Mouse (Mus musculus): ENCODE measurements around the gene Ccl27a. TPM values are rescaled to one million over a fixed set of nuclear protein-coding genes. Genes with fewer than 3 reads are reported as not detected.

Gene Ccl27a
- polyA plus RNA-seq (2014; fragmentation: Illumina TruSeq; extraction: RNeasy Lipid Tissue Mini Kit (QIAGEN cat#74804); ENCODE audit: low replicate concordance): 3.6 TPM

DNA sequence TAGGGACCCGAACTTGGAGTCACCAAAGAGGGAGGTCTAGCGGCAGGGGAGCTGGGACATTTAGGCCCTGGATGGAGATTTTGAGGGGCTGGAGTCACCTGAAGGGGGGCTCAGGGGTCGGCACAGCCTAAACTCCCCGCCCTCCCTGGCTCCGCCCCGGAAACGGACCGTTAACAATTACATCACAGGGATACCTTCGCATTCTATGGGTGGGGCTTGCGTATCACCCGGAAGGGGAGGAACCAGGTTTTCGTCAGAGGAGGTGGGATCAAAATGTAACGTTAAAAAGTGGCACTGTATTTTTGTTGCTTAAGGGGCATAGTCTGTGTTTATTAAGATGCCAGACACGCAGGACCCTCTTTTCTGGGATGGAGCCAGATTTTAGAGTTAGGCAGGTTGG, at the start of gene Ccl27a:
Gene Ccl27a, minus strand, starts transcription at position 246 of the 400 bp plus-strand sequence.

DNA sequence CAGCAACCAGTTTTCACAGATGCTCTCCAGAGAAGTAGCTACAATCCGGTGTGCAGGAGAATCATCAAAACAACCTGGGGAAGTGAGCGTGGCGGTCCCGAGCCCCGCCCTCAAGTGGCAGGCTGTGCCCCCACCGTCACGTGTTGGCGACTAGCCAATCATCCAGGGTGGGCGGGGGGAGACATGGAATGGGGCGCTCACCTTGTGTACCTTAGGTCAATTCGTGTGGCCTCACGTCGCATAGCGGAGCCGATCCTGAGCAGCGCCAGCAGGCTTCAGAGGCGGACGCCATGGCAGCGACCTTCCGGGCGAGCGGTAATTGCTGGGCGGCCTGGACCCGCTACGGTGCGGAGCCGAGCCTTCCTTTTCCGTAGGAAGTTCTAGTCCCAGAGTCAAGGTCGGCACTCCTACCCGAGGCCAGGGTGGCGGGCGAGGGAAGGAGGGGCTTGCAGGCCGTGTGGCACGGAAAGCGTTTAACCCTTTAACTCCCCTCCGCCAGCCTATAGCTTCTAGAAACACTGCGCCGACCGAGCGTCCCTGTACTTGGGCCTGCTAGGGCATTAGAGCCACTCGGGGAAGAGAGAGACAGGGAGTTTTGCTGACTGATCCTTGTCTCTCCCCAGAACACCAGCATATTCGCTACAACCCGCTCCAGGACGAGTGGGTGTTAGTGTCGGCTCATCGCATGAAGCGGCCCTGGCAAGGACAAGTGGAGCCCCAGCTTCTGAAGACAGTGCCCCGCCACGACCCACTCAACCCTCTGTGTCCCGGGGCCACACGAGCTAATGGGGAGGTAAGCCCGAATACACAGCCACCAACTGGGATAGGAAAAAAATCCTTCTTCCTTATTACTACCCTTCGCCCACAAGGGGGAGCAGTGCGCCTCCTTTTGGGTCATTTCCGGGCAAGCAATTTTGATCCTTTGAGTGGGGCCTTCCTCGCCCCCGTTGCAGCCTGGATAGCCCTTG, 18.4 kb downstream of the Ccl27a start, which contains the start of gene Sigmar1:
Gene Sigmar1, minus strand, starts transcription at position 820 of the 968 bp plus-strand sequence.

DNA sequence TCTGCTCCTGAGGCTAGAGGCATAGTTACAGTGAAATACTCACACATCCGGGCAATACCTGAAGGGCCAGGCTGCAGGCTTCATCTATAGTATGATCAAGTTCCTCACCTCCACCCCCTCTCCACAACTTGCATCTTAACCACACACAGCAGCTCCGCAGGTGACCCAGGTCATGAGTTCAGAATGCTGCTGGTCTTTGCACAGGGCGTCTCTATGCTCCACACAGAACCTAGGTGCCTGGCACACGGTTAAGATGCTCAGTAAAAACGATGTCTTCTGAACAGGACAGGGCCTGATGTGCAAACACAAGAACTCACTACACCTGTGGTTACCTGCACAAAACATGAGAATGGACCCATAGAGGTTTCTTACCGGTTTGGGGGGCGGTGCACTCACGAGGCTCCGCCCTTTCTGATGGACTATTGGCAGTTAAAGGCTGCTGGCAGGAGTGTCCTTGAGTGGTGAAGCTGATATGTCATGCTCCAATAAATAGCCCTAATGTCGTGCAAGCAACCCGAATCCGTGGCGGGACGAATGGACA, 19.2 kb downstream of the Ccl27a start, which contains the start of gene Galt:
Gene Galt, plus strand, starts transcription at position 432 of the 541 bp plus-strand sequence.

DNA sequence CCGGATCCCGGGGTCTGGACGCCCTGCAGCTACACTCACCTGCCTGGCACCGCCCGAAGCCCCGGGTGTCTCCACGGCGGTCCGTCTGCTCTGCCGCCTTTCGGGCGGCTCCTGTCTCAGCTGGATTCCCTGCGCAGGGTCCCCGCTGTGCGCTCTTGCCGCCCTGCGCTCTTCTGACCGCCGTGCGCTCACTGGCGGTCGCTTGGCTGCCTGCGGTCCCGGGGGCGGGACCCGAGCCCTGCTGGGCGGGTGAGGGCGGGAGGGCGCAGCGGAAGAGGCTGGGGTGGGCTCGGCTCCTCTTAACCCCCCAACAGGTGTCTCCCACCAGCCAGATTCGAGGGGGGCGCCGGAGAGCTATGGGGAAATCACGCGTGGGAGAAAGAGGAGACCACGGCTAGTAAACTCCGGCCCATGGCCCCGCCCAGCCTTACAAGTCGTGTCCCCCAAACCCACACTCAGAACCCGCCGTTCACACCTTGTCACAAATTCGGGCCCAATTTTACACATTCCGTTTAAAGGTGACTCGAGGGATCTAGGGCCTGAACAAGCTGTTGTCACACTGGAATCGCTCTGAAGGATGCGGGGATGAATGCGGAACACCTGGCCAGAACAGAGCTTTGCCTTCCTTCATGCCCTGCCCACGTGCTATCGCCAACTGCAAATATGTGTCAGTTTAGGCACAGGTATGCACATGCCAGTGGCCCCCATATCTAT, 42.8 kb downstream of the Ccl27a start, which contains the start of gene Arid3c:
Gene Arid3c, minus strand, starts transcription at position 91 of the 714 bp plus-strand sequence.

DNA sequence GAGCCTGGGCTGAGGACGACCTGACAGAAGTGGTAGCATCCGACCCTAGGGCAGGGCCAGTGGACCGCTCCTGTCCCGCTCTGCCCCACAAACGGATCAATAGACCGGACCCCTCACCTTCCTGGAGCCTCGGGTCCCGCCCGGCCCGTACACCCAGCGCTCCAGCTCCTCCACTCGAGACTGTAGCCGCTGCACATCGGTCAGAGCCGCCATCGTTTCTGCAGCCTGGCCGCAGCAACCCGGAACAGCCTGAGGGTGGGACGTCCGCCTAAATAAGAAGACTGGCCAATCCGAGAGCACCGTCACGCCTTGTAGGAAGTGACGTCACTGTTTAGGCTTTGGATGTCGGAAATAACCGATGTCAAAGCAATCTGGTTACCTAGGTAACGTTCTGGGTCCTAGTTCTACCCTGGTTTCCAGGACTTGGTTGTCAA, 51.1 kb downstream of the Ccl27a start, which contains the start of gene Dctn3:
Gene Dctn3, minus strand, starts transcription at position 253 of the 434 bp plus-strand sequence.

Other genes starting within 250 kb of the Ccl27a start
- 0.59 TPM for gene Fam219a, start 204.7 kb downstream of the Ccl27a start, polyA plus RNA-seq (2014; fragmentation: Illumina TruSeq; extraction: RNeasy Lipid Tissue Mini Kit (QIAGEN cat#74804); ENCODE audit: low replicate concordance)
- gene Dnaic1, start 204.5 kb downstream of the Ccl27a start, polyA plus RNA-seq (2014; fragmentation: Illumina TruSeq; extraction: RNeasy Lipid Tissue Mini Kit (QIAGEN cat#74804); ENCODE audit: low replicate concordance): not detected
- gene Enho, start 133.9 kb downstream of the Ccl27a start, polyA plus RNA-seq (2014; fragmentation: Illumina TruSeq; extraction: RNeasy Lipid Tissue Mini Kit (QIAGEN cat#74804); ENCODE audit: low replicate concordance): not detected
- gene Cntfr, start 77.2 kb downstream of the Ccl27a start, polyA plus RNA-seq (2014; fragmentation: Illumina TruSeq; extraction: RNeasy Lipid Tissue Mini Kit (QIAGEN cat#74804); ENCODE audit: low replicate concordance): not detected
- 3.2 TPM for gene Il11ra1, start 74.3 kb downstream of the Ccl27a start, polyA plus RNA-seq (2014; fragmentation: Illumina TruSeq; extraction: RNeasy Lipid Tissue Mini Kit (QIAGEN cat#74804); ENCODE audit: low replicate concordance)
- not detected for gene Rpp25l, start 60.7 kb downstream of the Ccl27a start, polyA plus RNA-seq (2014; fragmentation: Illumina TruSeq; extraction: RNeasy Lipid Tissue Mini Kit (QIAGEN cat#74804); ENCODE audit: low replicate concordance)
- 29.6 TPM for gene Dctn3, start 51.1 kb downstream of the Ccl27a start, polyA plus RNA-seq (2014; fragmentation: Illumina TruSeq; extraction: RNeasy Lipid Tissue Mini Kit (QIAGEN cat#74804); ENCODE audit: low replicate concordance)
- not detected for gene Arid3c, start 43.1 kb downstream of the Ccl27a start, polyA plus RNA-seq (2014; fragmentation: Illumina TruSeq; extraction: RNeasy Lipid Tissue Mini Kit (QIAGEN cat#74804); ENCODE audit: low replicate concordance)
- 0.85 TPM for gene Galt, start 19.0 kb downstream of the Ccl27a start, polyA plus RNA-seq (2014; fragmentation: Illumina TruSeq; extraction: RNeasy Lipid Tissue Mini Kit (QIAGEN cat#74804); ENCODE audit: low replicate concordance)
- gene Sigmar1, start 18.1 kb downstream of the Ccl27a start, polyA plus RNA-seq (2014; fragmentation: Illumina TruSeq; extraction: RNeasy Lipid Tissue Mini Kit (QIAGEN cat#74804); ENCODE audit: low replicate concordance): 13.3 TPM
- not detected for gene Gm21541, start 129.4 kb upstream of the Ccl27a start, polyA plus RNA-seq (2014; fragmentation: Illumina TruSeq; extraction: RNeasy Lipid Tissue Mini Kit (QIAGEN cat#74804); ENCODE audit: low replicate concordance)
- 0.71 TPM for gene Gm20878, start 167.3 kb upstream of the Ccl27a start, polyA plus RNA-seq (2014; fragmentation: Illumina TruSeq; extraction: RNeasy Lipid Tissue Mini Kit (QIAGEN cat#74804); ENCODE audit: low replicate concordance)
- 0.11 TPM for gene Fam205a4, start 191.8 kb upstream of the Ccl27a start, polyA plus RNA-seq (2014; fragmentation: Illumina TruSeq; extraction: RNeasy Lipid Tissue Mini Kit (QIAGEN cat#74804); ENCODE audit: low replicate concordance)